Mouse (Mus musculus) ovary, adult 2 months (tissue): ENCODE measurements around the gene Txn1. TPM values are rescaled to one million over a fixed set of nuclear protein-coding genes. Genes with fewer than 3 reads are reported as not detected.

Experiments used
- polyA plus RNA-seq: library from polyadenylated mRNA; depleted of rRNA; stranded (reverse); fragments of >200 nt; gene quantifications from 2 replicates; pipeline ENCODE4 v1.2.3, GENCODE M21; 2012; rRNA removed

The Txn1 gene
- polyA plus RNA-seq = 58.2 and 68.0 TPM in 2 replicates

GRCm38 (mm10) chr4:57956029-57956960 is at the start of gene Txn1:
Txn1 (minus strand) TSS chr4:57956411.

GRCm38 (mm10) chr4:57916201-57916661 is 40.0 kb downstream of the Txn1 start, which contains the start of gene D630039A03Rik:
D630039A03Rik (minus strand) TSS chr4:57916297.

Other genes starting within 250 kb of the Txn1 start
- 50.0 and 51.4 TPM in 2 replicates for gene Akap2, start 238.8 kb downstream of the Txn1 start, polyA plus RNA-seq
- 5.9 and 6.7 TPM in 2 replicates for gene D630039A03Rik, start 40.1 kb downstream of the Txn1 start, polyA plus RNA-seq
- not detected in 2 replicates for gene Txndc8, start 52.7 kb upstream of the Txn1 start, polyA plus RNA-seq